Mouse (Mus musculus) frontal cortex, postnatal 10 days (tissue): ENCODE data around the gene Mast4.

Source experiments
- DNase-seq, 2 experiments: peaks; one replicate each; pipeline ENCODE4 v3.0.0; 2022; ENCODE audit warnings: low spot score in 2 of 2, mixed read lengths in 1 of 2

The Mast4 gene

GRCm38 (mm10) chr13:103120669-103121131 is 213.6 kb downstream of the Mast4 start:
- peak in 1 of 2 experiments; percentile 33 for DNase-seq

- no peak for DNase-seq
These were observed 214.6 kb downstream of the Mast4 start for GRCm38 (mm10) chr13:103119728-103120127.

- no peak for DNase-seq
These were observed 219.2 kb downstream of the Mast4 start for GRCm38 (mm10) chr13:103115116-103115515.

- peak; percentile 57 to 67 for DNase-seq
These were observed 220.0 kb downstream of the Mast4 start for GRCm38 (mm10) chr13:103114274-103114673.

- peak in 1 of 2 experiments; percentile 64 for DNase-seq
These were observed 224.4 kb downstream of the Mast4 start for GRCm38 (mm10) chr13:103109872-103110271.

GRCm38 (mm10) chr13:103107362-103107761 is 226.9 kb downstream of the Mast4 start:
- DNase-seq: no peak

GRCm38 (mm10) chr13:103102598-103102997 is 231.7 kb downstream of the Mast4 start:
- DNase-seq: peak in 1 of 2 experiments; percentile 38

GRCm38 (mm10) chr13:103096346-103097150 is 237.7 kb downstream of the Mast4 start:
- peak; percentile 69 to 70 for DNase-seq

- no peak for DNase-seq
These were observed 238.8 kb downstream of the Mast4 start for GRCm38 (mm10) chr13:103095491-103095890.

- no peak for DNase-seq
These were observed 239.7 kb downstream of the Mast4 start for GRCm38 (mm10) chr13:103094595-103094994.

GRCm38 (mm10) chr13:103093713-103094112 is 240.6 kb downstream of the Mast4 start:
- DNase-seq: no peak

GRCm38 (mm10) chr13:103085540-103086121 is 248.7 kb downstream of the Mast4 start:
- no peak for DNase-seq

- no peak for DNase-seq
These were observed 251.4 kb downstream of the Mast4 start for GRCm38 (mm10) chr13:103082891-103083290.

- DNase-seq: no peak
These were observed 254.5 kb downstream of the Mast4 start for GRCm38 (mm10) chr13:103079806-103080205.

GRCm38 (mm10) chr13:103078815-103079214 is 255.5 kb downstream of the Mast4 start:
- DNase-seq: no peak

GRCm38 (mm10) chr13:103073461-103073860 is 260.8 kb downstream of the Mast4 start:
- DNase-seq: no peak

GRCm38 (mm10) chr13:103071783-103072182 is 262.5 kb downstream of the Mast4 start:
- DNase-seq: no peak

GRCm38 (mm10) chr13:103067581-103068166 is 266.6 kb downstream of the Mast4 start:
- no peak for DNase-seq

- no peak for DNase-seq
These were observed 268.9 kb downstream of the Mast4 start for GRCm38 (mm10) chr13:103065437-103065836.

GRCm38 (mm10) chr13:103061680-103062079 is 272.6 kb downstream of the Mast4 start:
- no peak for DNase-seq

- DNase-seq: no peak
These were observed 274.2 kb downstream of the Mast4 start for GRCm38 (mm10) chr13:103059995-103060652.

- DNase-seq: no peak
These were observed 277.8 kb downstream of the Mast4 start for GRCm38 (mm10) chr13:103056451-103056850.
